In the genomic region with DNA sequence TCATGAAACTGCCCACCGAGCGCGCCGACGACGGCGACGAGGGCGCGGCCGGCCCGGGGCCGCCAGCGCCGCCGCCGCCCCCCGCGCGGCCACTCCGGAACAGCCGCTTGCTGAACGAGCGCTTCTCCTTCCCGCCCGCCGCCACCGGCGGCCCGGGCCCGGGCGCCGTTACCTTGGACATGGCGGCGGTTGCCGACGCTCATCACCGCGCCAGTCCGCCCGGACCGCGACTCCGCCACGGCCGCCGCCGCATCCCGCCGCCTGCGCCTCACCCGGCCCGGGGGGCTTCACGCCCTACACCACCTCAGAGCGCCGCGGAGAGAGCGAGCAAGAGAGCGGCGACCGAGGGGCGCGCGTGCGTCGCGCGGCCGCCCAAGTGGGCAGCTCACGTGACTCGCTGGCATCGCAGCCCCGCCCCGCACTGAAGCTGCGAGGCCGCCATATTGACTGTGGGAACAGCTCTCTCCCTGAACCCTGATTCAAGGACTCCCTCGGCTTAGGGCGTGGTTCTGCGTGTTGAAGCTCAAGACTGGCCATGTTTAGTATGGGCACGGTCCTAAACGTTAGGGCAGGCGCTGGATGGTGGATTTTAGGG, we compare ENCODE assay signal across 8 mouse cellular contexts. TPM values are rescaled to one million over a fixed set of nuclear protein-coding genes. Genes with fewer than 3 reads are reported as not detected.
DNase-seq lines count a peak whose midpoint lies in the region; ATAC-seq lines count a peak whose summit lies in the region.

TSS of gene Usp31 (minus strand) at position 181 of the 595 bp plus-strand sequence.

- intact Hi-C loops in gastrocnemius, postnatal 14 days (cut with DNase I; ENCODE audit: low total_unique reads), result no loop called here
- intact Hi-C loops in left cerebral cortex, postnatal 10 days (cut with DNase I), result no loop called here

- ATAC-seq in inflammation-experienced regulatory T-cells, adult 6 months, result peak; percentile 96
- ATAC-seq in megakaryocyte-erythroid progenitor cell, adult 5-6 weeks (replicated peaks; ENCODE audit: low FRiP score, low TSS enrichment, poor library complexity, severe bottlenecking), result peak; percentile 97

- peak; percentile 96 to 97 for DNase-seq in adrenal gland, adult (ENCODE audit: inconsistent age in 2 of 2, low spot score in 1 of 2)
- peak; percentile 99 for DNase-seq in embryo, embryonic 10.5 days (ENCODE audit: low spot score)
- DNase-seq in gastrocnemius, postnatal 14 days, result peak; percentile 92
- DNase-seq in left cerebral cortex, postnatal 10 days (ENCODE audit: extremely low spot score in 1 of 2, low spot score in 2 of 2), result peak; percentile 96 to 97
- DNase-seq in right cerebral cortex, postnatal 25 days, result peak; percentile 95
- DNase-seq in urinary bladder, postnatal 4 days (ENCODE audit: low spot score in 2 of 2), result peak; percentile 88 to 90

RNA-seq across cellular contexts. Expression of gene Usp31, which starts in this region (rescaled TPM):
- total RNA-seq in gastrocnemius, postnatal 14 days (2021), result 1 to 10 TPM; 4.3 to 4.6 TPM
- polyA plus RNA-seq in inflammation-experienced regulatory T-cells, adult 6 months (2017; shearing (Covaris generic)), result 1 to 10 TPM; 1.3 to 2.8 (median 2.1) TPM
- 10 to 100 TPM; 45.5 to 48.1 TPM for total RNA-seq in left cerebral cortex, postnatal 10 days (2021)
- total RNA-seq in megakaryocyte-erythroid progenitor cell, adult 5-6 weeks (2014; fragmentation: Nextera tagmentation), result 17.6 and 19.4 TPM in 2 replicates
- total RNA-seq in megakaryocyte-erythroid progenitor cell, adult 5-6 weeks (2017), result 9.8 and 11.8 TPM in 2 replicates

Comparison
In these comparisons a context has a peak if more than half of its experiments do, and no peak if none do; other contexts are left out.
1. Peak in every context shown above with its lines: DNase-seq and ATAC-seq.